Mouse (Mus musculus): ENCODE measurements at regions not wholly inside any gene's neighbourhood (a gene's known extent, or its start where the extent isn't known, plus 50 kb on each side); places are given as distances from the start of the nearest gene placed in this dataset.
"Not testable (repeated sequence)": the region's sequence is repeated elsewhere in the genome, so short reads cannot be mapped to it uniquely, and the experiment has no call there.

- DNase-seq, result not testable (repeated sequence)
These were observed 502.6 kb upstream of the Gdi2 start for GRCm38 (mm10) chr13:3035291-3035690.

GRCm38 (mm10) chr13:3037010-3037409 lies 500.9 kb upstream of the Gdi2 start:
- DNase-seq, result peak; percentile 6

- not testable (repeated sequence) for DNase-seq
These were observed 491.3 kb upstream of the Gdi2 start for GRCm38 (mm10) chr13:3046381-3047105.

- not testable (repeated sequence) for DNase-seq
These were observed 454.4 kb upstream of the Gdi2 start for GRCm38 (mm10) chr13:3083480-3083879.

- DNase-seq, result not testable (repeated sequence)
These were observed 447.9 kb upstream of the Gdi2 start for GRCm38 (mm10) chr13:3089971-3090370.

GRCm38 (mm10) chr13:3106543-3106942 lies 431.3 kb upstream of the Gdi2 start:
- not testable (repeated sequence) for DNase-seq

- DNase-seq, result not testable (repeated sequence)
These were observed 409.7 kb upstream of the Gdi2 start for GRCm38 (mm10) chr13:3128150-3128549.

- DNase-seq, result not testable (repeated sequence)
These were observed 400.6 kb upstream of the Gdi2 start for GRCm38 (mm10) chr13:3137281-3137680.

GRCm38 (mm10) chr13:3138698-3139097 lies 399.2 kb upstream of the Gdi2 start:
- no peak for DNase-seq

GRCm38 (mm10) chr13:3145513-3145912 lies 392.4 kb upstream of the Gdi2 start:
- DNase-seq, result not testable (repeated sequence)

Measured in thymus, postnatal 4 days (tissue).